Mouse (Mus musculus) neural tube, embryonic 10.5 days (tissue): ENCODE measurements around the gene Stat3.

Experiments used
- DNase-seq: peaks from one replicate; pipeline ENCODE4 v3.0.0-alpha.2; 2017; ENCODE audit warnings: low spot score; ENCODE audit errors: extremely low spot score

Stat3 gene

DNA sequence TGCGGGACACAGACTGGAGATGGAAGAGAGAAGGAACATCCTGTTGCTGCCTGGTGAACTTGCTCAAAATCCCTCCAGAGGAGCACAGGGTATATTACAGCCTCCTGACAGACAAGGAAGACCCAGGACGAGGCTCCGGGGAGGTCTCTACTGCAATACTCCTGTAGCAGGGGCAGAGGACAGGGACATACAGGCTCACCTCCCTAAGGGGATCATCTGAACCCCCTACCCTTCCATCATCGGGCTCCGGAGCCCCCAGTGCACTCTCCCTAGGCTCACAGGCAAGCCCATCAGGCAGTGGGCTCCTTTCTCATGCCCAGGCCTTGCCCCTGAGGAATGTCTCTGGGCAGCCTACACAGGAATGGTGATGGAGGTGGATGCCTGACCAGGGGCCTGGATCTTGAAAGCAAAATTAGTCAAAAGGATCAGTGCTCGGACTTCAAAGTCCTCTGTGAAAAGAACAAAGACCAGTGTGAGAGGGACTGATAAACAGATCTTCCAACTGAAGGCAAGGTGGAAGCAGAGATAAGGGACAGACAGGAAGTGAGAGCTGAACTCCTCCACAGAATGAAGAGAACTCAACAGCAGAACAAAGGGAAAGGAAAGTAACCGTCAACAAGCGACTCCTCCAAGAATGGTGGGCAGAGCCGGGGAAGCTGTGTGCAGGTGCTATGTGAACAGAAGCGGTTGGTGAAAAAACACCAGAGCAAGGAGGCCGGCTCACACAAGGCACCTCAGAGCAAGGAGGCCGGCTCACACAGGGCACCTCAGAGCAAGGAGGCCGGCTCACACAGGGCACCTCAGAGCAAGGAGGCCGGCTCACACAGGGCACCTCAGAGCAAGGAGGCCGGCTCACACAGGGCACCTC is 47.9 kb downstream of the Stat3 start:
- no peak for DNase-seq

DNA sequence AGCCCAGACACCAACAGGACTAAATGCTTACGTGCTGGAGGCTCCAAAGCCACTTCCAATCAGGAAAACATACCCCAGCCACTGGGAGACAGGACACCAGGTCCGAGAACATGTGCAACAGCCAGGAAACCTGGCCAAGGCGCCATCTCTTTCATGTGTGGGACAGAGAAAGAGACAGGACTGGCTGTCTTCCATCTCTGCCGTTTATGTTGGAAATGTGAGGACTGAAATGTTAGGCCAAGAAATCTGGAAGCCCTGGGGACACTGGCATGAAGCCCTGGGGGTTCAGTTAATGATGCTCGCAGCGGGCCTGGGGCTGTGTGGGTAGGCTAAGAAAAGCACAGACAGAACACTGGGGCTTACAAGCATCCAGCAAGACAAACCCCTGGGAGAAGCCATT is 48.9 kb downstream of the Stat3 start:
- DNase-seq = no peak

- no peak for DNase-seq
Measured at GRCm38 (mm10) chr11:100888348-100888820, 51.0 kb downstream of the Stat3 start.

- DNase-seq = no peak
Measured at GRCm38 (mm10) chr11:100887764-100888163, 51.6 kb downstream of the Stat3 start.

DNA sequence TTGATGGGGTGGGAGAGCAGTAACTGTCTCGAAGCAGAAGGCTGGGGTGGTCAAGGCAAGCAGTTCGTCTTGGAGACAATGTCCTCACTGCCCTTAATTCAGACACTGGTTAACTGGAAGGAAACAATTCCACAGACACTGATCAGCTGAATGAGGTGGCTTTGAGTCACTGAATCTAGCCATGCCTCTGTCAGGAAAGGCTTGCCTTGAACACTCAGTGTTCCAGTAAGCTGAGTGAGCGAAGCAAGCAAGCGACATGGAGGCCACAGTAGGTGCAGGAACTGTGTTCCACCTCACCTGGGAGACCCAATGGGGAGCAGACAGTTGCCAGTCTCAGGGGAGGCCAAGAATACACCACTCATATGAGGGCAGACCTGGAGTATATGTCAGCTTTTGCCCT is 52.1 kb downstream of the Stat3 start:
- no peak for DNase-seq

DNA sequence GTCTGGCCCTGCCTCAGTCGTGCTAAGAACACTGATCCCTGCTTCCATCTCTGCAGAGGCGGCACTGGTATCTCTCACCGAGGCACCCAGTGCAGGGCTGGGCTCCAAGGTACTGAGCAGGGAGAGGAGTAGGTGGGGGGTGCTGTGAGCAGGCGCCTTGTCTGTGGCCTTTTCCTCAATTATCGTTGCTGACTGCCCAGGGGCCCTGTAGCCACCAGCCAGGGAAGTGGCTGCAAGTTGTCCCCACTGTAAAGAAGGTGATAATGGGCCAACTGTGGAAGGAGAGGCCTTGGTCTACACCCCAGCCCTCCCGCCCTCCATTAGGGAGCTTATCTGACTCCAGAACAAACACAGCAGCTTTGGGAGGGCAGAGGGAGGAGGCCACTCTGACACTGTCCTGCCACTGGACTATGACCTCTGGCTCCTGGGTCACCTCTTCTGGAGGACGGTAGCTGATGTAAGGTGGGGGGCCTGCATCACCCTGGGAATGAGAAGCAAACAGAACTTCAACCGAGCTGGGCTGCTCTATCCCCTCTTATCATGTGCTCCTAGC is 53.1 kb downstream of the Stat3 start:
- DNase-seq = no peak

DNA sequence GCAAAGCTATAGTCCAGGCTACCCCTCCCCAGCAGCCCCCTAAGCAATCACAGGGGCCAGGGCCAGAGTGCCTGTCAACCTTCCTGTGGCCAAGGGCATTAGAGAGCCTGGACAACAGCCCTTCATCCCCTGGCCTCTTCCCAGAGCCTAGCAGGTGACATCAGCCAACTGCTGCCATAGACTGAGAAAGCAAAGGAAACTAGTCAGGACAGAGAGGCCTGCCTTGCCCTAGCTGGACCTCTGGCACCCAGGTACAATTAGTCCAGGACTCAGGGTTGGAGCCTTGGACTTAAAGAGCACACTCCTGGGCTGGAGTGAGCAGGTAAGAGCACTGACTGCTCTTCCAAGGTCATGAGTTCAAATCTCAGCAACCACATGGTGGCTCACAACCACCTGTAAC is 53.9 kb downstream of the Stat3 start:
- DNase-seq = no peak

- DNase-seq = no peak
Measured at GRCm38 (mm10) chr11:100883640-100884039, 55.7 kb downstream of the Stat3 start.

DNA sequence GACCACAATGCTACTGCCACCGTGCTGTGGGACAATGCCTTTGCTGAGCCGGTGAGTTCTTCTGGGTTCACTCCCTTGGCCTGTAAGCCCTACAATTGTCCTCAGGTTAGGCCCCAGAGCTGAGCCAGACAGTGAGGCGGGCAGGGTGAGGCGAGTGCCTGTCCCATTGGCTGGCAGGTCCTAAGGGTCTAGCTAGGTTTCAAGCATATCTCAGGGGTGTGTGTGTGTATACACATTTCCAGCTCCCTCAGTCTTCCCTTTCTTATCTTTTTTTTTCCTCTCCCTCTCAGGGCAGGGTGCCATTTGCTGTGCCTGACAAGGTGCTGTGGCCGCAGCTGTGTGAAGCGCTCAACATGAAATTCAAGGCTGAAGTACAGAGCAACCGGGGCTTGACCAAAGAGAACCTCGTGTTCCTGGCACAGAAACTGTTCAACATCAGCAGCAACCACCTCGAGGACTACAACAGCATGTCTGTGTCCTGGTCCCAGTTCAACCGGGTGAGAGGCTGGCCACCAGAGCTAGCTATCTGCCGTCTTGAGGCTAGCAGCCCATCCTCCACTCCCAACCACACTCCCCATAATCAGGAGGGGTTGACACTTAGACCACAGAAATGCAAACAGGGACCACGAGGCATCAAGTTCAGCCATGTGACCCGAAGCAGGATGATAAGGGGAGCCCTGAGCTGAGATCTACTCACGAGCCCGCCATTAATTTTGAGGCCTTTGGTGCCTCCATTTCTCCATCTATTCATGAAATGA is 59.8 kb downstream of the Stat3 start:
- DNase-seq = no peak

DNA sequence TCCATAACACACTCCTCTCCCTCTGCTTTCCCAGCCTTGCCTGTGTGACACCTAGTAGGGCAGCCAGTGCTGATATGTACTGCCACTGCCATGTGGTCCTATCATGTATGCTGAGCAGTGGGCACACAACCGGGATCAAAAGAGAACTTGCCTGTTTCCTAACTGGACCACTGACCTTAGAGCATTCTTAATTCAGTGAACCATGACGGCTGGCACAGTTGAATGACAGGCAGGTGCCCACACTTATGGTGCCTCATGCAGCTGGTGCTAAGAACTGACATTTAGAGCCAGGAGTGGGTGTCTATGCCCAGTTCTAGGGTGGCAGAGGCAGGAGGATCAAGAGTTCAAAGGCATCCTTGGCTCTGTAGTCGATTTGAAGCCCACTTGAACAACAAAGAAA is 63.6 kb downstream of the Stat3 start:
- DNase-seq = no peak

DNA sequence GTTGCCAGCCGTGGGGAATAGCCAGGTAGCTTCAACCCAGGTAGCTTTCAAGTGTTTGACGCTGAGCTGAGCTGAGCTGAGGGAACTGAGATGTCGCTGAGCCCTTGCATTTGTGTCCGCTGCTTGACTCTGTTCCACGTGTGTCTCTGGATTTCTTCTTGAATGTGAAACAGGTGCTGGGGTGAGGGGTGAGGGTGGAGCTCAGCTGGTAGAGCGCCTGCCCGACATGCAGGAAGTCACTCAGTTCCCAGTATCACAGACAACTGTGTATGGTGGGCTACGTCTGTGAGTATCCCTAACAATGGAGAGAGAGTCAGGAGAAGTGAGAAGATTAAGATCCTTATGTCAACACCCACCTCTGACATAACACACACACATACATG is 68.4 kb downstream of the Stat3 start:
- no peak for DNase-seq

DNA sequence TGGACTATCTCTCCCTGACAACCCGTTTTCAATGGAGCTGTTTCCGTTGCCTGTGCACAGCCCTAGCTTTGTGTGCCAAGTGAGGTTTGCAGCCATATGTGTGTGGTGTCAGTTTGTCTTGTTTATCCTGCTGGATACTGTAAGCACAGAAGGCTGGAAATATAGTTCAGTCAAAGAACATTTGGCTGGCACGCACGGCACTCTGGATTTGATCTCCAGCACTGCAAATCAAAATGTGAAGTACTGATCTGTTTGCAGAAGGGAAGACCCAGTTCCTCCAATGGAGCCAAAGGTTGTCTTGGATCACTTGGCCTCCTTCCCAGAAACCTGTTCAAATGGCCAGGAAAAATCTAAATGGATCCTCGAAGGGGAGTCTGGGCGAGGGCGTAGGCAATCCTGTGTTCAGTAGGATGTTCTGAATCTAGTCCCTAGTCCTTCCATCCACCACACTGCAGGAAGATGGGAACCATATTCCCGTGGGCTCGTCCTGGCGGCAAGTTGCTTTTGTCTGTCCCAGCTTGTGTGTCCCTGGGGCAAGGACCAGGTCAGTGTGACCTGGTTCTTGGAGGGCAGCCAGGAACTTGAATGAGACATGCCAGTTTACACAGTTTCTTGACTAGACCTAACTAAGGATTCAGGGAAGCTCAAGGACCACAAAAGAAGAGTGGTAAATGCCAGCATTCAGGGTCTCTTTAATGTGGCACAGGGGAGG is 68.9 kb downstream of the Stat3 start:
- no peak for DNase-seq

- no peak for DNase-seq
Measured at GRCm38 (mm10) chr11:100865618-100866017, 73.7 kb downstream of the Stat3 start.

DNA sequence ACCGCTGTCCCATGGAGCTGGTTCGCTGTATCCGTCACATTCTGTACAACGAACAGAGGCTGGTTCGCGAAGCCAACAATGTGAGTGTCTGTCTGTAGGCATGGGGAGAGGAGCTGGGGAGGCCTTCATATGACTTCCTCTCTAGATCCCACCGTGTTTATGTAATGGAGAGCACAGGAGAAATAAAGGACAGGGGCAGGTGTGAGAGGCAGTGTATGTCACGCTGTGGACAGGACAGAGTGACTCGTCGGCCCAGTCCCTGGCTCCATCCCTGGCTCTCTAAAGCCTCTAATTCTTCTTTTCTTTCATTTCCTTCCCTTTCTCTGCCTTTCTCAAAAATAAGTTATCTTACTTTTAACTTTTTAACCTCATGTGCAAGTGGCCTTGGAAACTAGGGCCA is 76.2 kb downstream of the Stat3 start:
- DNase-seq = no peak

- no peak for DNase-seq
Measured at GRCm38 (mm10) chr11:100861836-100862235, 77.5 kb downstream of the Stat3 start.

DNA sequence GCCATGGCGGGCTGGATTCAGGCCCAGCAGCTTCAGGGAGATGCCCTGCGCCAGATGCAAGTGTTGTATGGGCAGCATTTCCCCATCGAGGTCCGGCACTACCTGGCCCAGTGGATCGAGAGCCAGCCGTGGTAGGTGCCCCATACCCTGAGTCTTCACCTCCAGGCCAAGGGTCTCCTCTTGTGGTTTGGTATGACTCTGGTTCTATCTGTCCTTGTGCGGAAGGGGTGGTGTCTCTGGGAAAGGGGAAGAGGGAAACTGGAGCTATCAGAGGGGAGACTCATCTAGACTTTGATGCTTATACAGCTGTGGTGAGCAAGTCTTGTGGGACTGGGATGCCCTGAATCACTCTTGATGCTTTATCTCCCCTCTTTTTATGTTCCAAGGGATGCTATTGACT is 78.0 kb downstream of the Stat3 start:
- DNase-seq = no peak

DNA sequence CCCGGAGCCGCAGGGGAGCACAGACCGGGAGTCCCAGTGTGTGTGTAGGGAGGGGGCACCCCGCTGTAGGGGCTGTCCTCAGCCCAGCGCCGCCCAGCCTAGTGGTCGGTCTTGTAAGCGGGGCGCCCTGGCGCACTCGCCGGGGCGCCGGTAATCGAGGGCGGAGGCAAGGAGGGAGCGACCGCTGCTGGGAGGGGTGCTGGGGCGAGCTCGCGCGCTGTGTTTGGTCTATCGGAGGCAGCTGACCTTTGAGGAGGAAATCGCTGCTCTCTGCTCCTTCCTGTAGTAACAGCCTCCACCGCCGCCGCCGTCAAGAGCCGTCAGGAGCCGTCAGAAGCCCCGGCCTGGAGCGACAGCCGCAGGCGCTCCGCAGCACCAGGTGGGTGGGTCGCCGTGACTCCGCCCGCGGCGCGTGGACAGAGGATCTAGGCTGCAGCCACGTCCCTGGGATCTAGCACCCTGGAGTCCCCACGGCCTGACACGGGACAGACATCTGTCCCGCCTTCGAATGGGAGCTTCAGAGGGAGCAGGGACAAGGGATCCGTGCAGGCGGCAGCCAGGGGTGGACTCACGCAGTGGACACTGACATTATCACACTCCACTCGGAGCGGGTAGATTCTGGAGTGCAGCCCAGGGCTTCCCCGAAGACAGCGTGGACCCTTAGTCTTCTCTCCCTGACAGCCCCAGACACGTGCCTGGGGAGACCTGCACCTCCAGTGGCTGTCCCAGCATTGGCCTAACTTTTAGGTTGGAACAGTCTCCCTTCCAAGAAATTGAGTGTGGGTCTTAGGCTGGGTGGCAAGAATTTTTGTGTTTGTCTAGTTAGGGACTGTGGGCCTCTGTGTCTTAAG is 78.9 kb downstream of the Stat3 start:
- DNase-seq = peak; percentile 60

DNA sequence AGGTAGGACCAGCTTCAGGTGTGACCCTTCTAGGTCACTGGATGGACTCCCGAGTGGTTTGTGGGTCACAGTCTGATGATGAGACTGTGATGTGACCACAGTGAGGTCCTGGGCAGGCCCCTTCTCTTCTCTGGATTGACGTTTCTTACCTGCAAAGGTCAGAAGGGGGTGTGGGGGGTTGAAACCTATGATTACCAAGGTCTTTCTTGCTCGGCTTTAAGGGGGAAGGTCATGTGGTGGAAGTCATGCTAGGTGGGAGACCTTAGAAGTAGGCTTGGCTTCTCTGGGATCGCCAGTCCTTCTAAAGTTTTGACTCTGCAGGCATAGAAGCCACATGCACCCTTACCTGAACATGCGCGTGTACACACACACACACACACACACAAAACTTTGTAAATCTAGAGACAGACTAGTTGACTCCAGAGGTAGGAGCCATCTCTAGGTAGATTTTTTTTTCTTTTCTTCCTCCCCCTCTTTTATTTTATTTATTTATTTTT is 79.7 kb downstream of the Stat3 start:
- no peak for DNase-seq

DNA sequence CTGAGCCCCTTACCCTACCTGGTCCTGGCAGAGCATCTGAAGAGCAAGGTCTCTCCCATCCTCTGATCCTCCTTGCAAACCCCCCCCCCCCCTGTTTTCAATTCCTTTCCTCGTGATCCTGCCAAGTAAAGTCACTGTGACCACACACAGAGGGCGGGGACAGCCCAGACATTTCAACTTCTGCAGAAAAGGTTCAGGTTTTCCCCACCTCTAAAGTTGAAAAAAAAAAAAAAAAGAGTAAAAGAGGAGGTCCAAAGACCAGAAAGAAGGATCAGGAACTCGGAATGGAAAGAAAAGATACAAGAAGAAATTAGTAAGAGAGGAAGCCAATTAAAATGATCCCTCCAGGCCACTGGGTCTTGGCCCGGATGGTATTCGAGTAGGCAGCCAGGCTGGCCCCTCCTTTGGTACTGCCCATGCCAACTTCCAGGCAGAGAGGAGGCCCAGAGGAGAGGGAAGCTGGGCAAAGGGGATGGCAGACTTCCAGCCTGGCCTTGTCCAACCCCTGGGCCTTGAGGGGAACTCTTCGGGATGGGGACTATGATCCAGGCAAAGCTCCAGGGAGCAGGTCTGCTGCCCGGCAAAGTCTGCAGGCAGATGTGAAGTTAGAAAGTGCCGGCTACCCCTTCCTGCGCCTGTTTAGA is 80.3 kb downstream of the Stat3 start, which contains the start of gene Stat5a:
Gene Stat5a (plus strand): TSS at position 417 of the 644 bp plus-strand sequence.
- no peak for DNase-seq

DNA sequence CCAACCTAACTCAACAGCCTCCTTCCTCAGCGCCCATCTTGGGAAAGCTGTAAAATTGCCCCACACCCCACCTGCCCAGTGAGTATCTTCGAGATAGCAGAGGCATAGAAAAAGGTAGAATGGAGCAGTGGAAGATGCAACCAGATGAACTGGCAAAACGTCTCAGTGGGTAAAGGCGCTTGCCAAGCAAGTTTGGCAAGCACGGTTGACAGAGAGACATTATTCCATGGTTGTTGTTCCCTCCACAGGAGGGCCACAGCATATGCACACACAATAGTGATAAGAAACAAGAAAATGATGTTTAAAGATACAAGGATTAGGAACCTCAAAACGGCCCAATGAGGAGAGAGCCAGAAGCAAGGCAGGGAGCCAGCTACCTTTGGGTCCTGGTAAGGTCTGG is 81.4 kb downstream of the Stat3 start:
- DNase-seq = no peak
